Mouse (Mus musculus) heart, postnatal 0 days (tissue): ENCODE results near the gene Micall1. TPM values are rescaled to one million over a fixed set of nuclear protein-coding genes. Genes with fewer than 3 reads are reported as not detected.
A peak's percentile ranks its signal among the peaks of the same experiment; 100 is the strongest.

Experiments
- ATAC-seq: fragments of 200-750 bp; cut with Nextera tagmentation; 2 replicates; pipeline ENCODE4 v1.8.0; 2017; ENCODE audit warnings: low read depth, moderate number of reproducible peaks, moderate library complexity; ENCODE audit not compliant: insufficient read depth
- DNase-seq: peaks from one replicate; pipeline ENCODE4 v3.0.0-alpha.2; 2016; ENCODE audit warnings: low spot score
- H3K27ac ChIP-seq: fragments of 300-500 bp; sonication (generic); 2 replicates; pipeline ENCODE4 v1.5.1; 2014; ENCODE audit warnings: low read depth, mild to moderate bottlenecking
- H3K27me3 ChIP-seq: fragments of 300-500 bp; sonication (generic); 2 replicates; pipeline ENCODE4 v1.6.1; 2014; ENCODE audit warnings: low read length, mixed read lengths; ENCODE audit not compliant: control insufficient read depth, insufficient read depth
- H3K36me3 ChIP-seq: fragments of 300-500 bp; sonication (generic); replicated peaks from 2 replicates; pipeline ENCODE4 v1.6.1; 2014; ENCODE audit warnings: low read length, mixed read lengths; ENCODE audit not compliant: control insufficient read depth, insufficient read depth
- H3K4me1 ChIP-seq: fragments of 300-500 bp; sonication (generic); 2 replicates; pipeline ENCODE4 v1.6.1; 2014; ENCODE audit warnings: antibody characterized with exemption; ENCODE audit not compliant: control insufficient read depth, insufficient read depth
- H3K4me2 ChIP-seq: fragments of 300-500 bp; sonication (generic); 2 replicates; pipeline ENCODE4 v1.6.1; 2014; ENCODE audit warnings: low read depth, mild to moderate bottlenecking, low read length, moderate library complexity
- H3K4me3 ChIP-seq: fragments of 300-500 bp; sonication (generic); 2 replicates; pipeline ENCODE4 v1.5.1; 2014; ENCODE audit warnings: low read depth, low read length
- H3K9ac ChIP-seq: fragments of 300-500 bp; sonication (generic); replicated peaks from 2 replicates; pipeline ENCODE4 v1.6.1; 2014; ENCODE audit warnings: low read depth, low read length, mixed read lengths
- H3K9me3 ChIP-seq: fragments of 300-500 bp; sonication (generic); replicated peaks from 2 replicates; pipeline ENCODE4 v1.6.1; 2016; ENCODE audit warnings: low read length; ENCODE audit not compliant: control insufficient read depth
- CTCF ChIP-seq: IDR thresholded peaks from 2 replicates; pipeline ENCODE4 v1.5.1; 2016; ENCODE audit warnings: antibody characterized with exemption, control low read depth, low read depth
- EP300 ChIP-seq: IDR thresholded peaks from 2 replicates; pipeline ENCODE4 v1.6.1; 2016; ENCODE audit warnings: antibody characterized with exemption, low read depth
- WGBS: fragments of 180-500 bp; shearing (Covaris S2); extraction: QIAGEN DNeasy Blood & Tissue Kit; methylation state at CpG from one replicate; pipeline ENCODE4 v1.1.7; 2014; 5-methylcytosine and 5-hydroxymethylcytosine counted together
- polyA plus RNA-seq: library from polyadenylated mRNA; unstranded; fragments of >200 nt; fragmentation: Nextera tagmentation; extraction: Ambion mirVana; gene quantifications from 2 replicates; pipeline ENCODE4 v1.2.1, GENCODE M21; 2015
- total RNA-seq: library from RNA; depleted of rRNA; stranded (reverse); fragments of >200 nt; gene quantifications from 2 replicates; pipeline ENCODE4 v1.2.3, GENCODE M21; 2014; ENCODE audit warnings: low replicate concordance

The Micall1 gene
- total and polyA plus RNA-seq, 2 experiments from 2014 or later = 19.0 to 45.9 TPM

- no peak for DNase-seq
- WGBS = 75% methylated on average over 13 of the region's 13 CpGs
- H3K4me3 ChIP-seq = no peak overlapping the region
These were observed 17.7 kb downstream of the Micall1 start for GRCm38 (mm10) chr15:79126217-79126932.

DNA sequence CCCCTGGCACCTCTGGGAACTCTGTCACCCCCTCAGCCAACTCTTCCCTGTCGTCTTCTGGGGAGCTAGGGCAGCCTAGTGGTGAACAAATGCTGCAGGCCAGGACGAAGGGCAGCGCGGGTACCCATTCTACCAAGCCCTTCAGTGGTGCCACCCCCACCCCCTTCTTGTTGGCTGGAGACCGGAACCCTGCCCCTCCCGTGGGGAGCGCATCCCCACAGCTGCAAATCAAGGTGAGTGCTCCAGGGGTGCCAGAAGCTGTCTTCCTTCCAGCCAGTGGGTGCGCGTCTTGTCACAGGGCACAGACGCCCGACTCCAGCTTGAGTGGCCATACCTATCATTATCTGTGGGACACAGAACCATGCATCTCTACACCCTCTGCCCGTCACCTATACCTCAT, 18.4 kb downstream of the Micall1 start:
- Histone ChIP-seq H3K4me3 (no peak overlapping the region), H3K4me1 (peaks cover 45% of the 10 kb centered on the region), H3K9ac (no peak overlapping the region), H3K27ac (peak overlapping the region; percentile 9; the same call in 1 of the 2 replicates), H3K36me3 (peaks cover 84% of the 10 kb centered on the region), H3K27me3 (no peaks in the 10 kb centered on the region), H3K9me3 (no peaks in the 10 kb centered on the region), H3K4me2 (no peak overlapping the region)
- WGBS = 92% methylated on average over 12 of the region's 12 CpGs
- TF ChIP-seq CTCF = no peak
- TF ChIP-seq EP300 = no peak
- DNase-seq (no peak), ATAC-seq (no peak)

More at GRCm38 (mm10) chr15:79126217-79126932, 17.7 kb downstream of the Micall1 start:
- no peak overlapping the region for H3K4me2 ChIP-seq
- no peaks in the 10 kb centered on the region for H3K27me3 ChIP-seq
- H3K36me3 ChIP-seq = peaks cover 86% of the 10 kb centered on the region
- peak overlapping the region; percentile 9; the same call in 1 of the 2 replicates for H3K27ac ChIP-seq
- peak overlapping the region; percentile 18; the same call in 1 of the 2 replicates for H3K9ac ChIP-seq
- H3K9me3 ChIP-seq = no peaks in the 10 kb centered on the region
- ATAC-seq = no peak
- peaks cover 42% of the 10 kb centered on the region for H3K4me1 ChIP-seq
- no peak for TF ChIP-seq EP300
- peak; percentile 70 for TF ChIP-seq CTCF

- peaks cover 35% of the 10 kb centered on the region for H3K4me1 ChIP-seq
- no peaks in the 10 kb centered on the region for H3K9me3 ChIP-seq
- no peaks in the 10 kb centered on the region for H3K27me3 ChIP-seq
- no peak overlapping the region for H3K4me2 ChIP-seq
- no peak overlapping the region for H3K4me3 ChIP-seq
- DNase-seq = no peak
- ATAC-seq = no peak
- TF ChIP-seq CTCF (peak; percentile 44), EP300 (no peak)
- H3K27ac ChIP-seq = no peak overlapping the region
- 94% methylated on average over 5 of the region's 5 CpGs for WGBS
- H3K36me3 ChIP-seq = peaks cover 84% of the 10 kb centered on the region
- H3K9ac ChIP-seq = no peak overlapping the region
These were observed 19.5 kb downstream of the Micall1 start for GRCm38 (mm10) chr15:79128208-79128607.

GRCm38 (mm10) chr15:79129311-79129710, 20.6 kb downstream of the Micall1 start:
- Histone ChIP-seq H3K4me1 (peaks cover 27% of the 10 kb centered on the region), H3K9ac (no peak overlapping the region), H3K27ac (peak overlapping the region; percentile 84), H3K9me3 (no peaks in the 10 kb centered on the region), H3K36me3 (peaks cover 94% of the 10 kb centered on the region), H3K4me3 (no peak overlapping the region), H3K4me2 (no peak overlapping the region), H3K27me3 (no peaks in the 10 kb centered on the region)
- DNase-seq = no peak
- WGBS = 78% methylated on average over 7 of the region's 7 CpGs
- ATAC-seq = no peak
- TF ChIP-seq EP300 = no peak
- no peak for TF ChIP-seq CTCF

- Histone ChIP-seq H3K9ac (peak overlapping the region; percentile 24), H3K4me1 (peaks cover 19% of the 10 kb centered on the region), H3K4me2 (no peak overlapping the region), H3K4me3 (no peak overlapping the region), H3K36me3 (peaks cover 80% of the 10 kb centered on the region), H3K27ac (peak overlapping the region; percentile 84), H3K27me3 (no peaks in the 10 kb centered on the region), H3K9me3 (no peaks in the 10 kb centered on the region)
- 55% methylated on average over 10 of the region's 10 CpGs for WGBS
- DNase-seq = peak; percentile 3
- ATAC-seq = no peak
- TF ChIP-seq CTCF = no peak
- no peak for TF ChIP-seq EP300
These were observed 22.1 kb downstream of the Micall1 start for GRCm38 (mm10) chr15:79130782-79131181.
